ENCODE assay signal across 14 mouse cellular contexts in the genomic region with DNA sequence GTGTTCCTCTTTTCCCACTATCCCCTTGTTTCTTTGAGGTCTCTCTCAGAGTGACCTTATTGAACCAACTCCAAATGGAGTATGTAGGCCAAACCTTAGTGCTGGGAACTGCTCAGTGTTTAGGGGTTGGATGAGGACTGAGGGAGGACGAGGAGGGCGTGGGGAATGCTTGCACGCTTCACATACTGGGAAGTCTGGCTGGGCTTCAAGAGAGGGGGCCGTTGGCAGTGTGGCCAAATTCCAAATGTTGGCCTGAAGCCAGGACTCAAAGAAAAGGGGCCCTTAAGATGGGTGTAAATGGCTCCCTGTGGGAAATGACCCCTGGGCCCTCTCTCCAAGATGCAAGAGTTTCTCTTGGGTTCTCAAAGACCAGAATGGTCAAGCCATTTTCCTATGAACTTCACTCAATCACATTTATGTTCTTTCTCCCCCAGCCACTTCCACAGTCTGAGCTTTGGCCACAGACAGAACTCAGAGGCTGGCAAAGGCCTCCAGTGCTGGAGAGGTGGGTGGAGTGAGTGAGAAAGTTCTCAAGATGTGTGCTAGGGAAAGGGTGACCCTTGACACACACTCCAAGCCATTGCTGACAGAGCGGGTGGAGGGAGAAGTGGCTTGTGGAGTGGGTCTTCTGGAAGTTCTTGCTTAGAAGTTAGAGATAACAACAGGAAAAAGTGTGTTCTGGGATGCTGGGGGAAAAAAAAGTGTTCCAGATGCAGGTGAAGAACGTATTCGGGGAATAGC. TPM values are rescaled to one million over a fixed set of nuclear protein-coding genes. Genes with fewer than 3 reads are reported as not detected.
DNase-seq lines count a peak whose midpoint lies in the region; ATAC-seq and TF ChIP-seq lines count a peak whose summit lies in the region.
"Had no signal": no experiment of that assay in that cellular context is flagged by ENCODE, and none has a peak within 500 bp of the region (broad histone marks: within the 10 kb centered on the region; RNA-seq: fewer than 3 reads in every experiment).

No protein-coding gene starts in this region.

- H3K4me2 ChIP-seq in forebrain, embryonic 14.5 days (ENCODE audit: low read length) = no peak overlapping the region
- no peak overlapping the region for H3K4me2 ChIP-seq in forebrain, embryonic 16.5 days (ENCODE audit: low read length)
- no peak overlapping the region for H3K4me2 ChIP-seq in kidney, embryonic 14.5 days (replicated peaks; ENCODE audit: low read depth, low read length)

- WGBS in forebrain, embryonic 14.5 days = 48% methylated on average over 7 of the region's 7 CpGs
- WGBS in forebrain, embryonic 16.5 days = 48% methylated on average over 7 of the region's 7 CpGs
- WGBS in kidney, adult 2 months = 65% methylated on average over 7 of the region's 7 CpGs
- WGBS in kidney, embryonic 14.5 days = 68% methylated on average over 7 of the region's 7 CpGs
- WGBS in lung, adult 2 months = 53% methylated on average over 7 of the region's 7 CpGs

- peaks cover 10% of the 10 kb centered on the region; the same call in 1 of the 2 replicates for H3K4me1 ChIP-seq in forebrain, embryonic 14.5 days (ENCODE audit: control insufficient read depth, insufficient read depth, low read length)
- peaks cover 18% of the 10 kb centered on the region for H3K4me1 ChIP-seq in forebrain, embryonic 16.5 days (replicated peaks; ENCODE audit: control insufficient read depth, insufficient read depth, low read length)
- H3K4me1 ChIP-seq in kidney, adult 2 months (ENCODE audit: control insufficient read depth, insufficient read depth, low read length) = peaks cover 6% of the 10 kb centered on the region; the same call in 1 of the 2 replicates
- H3K4me1 ChIP-seq in kidney, embryonic 14.5 days (ENCODE audit: control insufficient read depth, insufficient read depth, low read length) = 0 out of 2 replicates have a peak, but pooled peaks cover 9% of the 10 kb centered on the region
- peaks cover 7% of the 10 kb centered on the region; the same call in 1 of the 2 replicates for H3K4me1 ChIP-seq in lung, adult 2 months (ENCODE audit: control insufficient read depth, insufficient read depth, low read length)

- H3K9ac ChIP-seq in forebrain, embryonic 14.5 days (ENCODE audit: low read length) = no peak overlapping the region
- no peak overlapping the region for H3K9ac ChIP-seq in forebrain, embryonic 16.5 days (replicated peaks; ENCODE audit: low read depth, low read length)
- no peak overlapping the region for H3K9ac ChIP-seq in kidney, embryonic 14.5 days (ENCODE audit: low read depth, low read length)

- DNase-seq in forebrain, embryonic 14.5 days (ENCODE audit: low spot score) = peak; percentile 41
- DNase-seq in kidney, adult 2 months = peak; percentile 64
- DNase-seq in Muller cell, postnatal 12 days (ENCODE audit: inconsistent ontology term) = peak; percentile 29
- peak; percentile 56 for DNase-seq in lung, adult 2 months
- no peak for DNase-seq in layer of hippocampus, adult 9-10 months (ENCODE audit: low spot score)
- no peak for DNase-seq in right cerebral cortex, adult 18-20 months
- DNase-seq: gastrocnemius, postnatal 25 days; kidney, postnatal 4 days; liver; thymus, postnatal 36 days had no signal

- no peak overlapping the region for H3K4me3 ChIP-seq in forebrain, embryonic 14.5 days (ENCODE audit: low read depth, low read length)
- no peak overlapping the region for H3K4me3 ChIP-seq in forebrain, embryonic 16.5 days (replicated peaks; ENCODE audit: low read length)
- H3K4me3 ChIP-seq in kidney, adult 2 months (ENCODE audit: insufficient read depth, low read depth, low read length) = no peak overlapping the region
- H3K4me3 ChIP-seq in kidney, embryonic 14.5 days (ENCODE audit: low read length) = no peak overlapping the region
- H3K4me3 ChIP-seq in lung, adult 2 months (replicated peaks; ENCODE audit: extremely low read depth, low read depth, low read length) = no peak overlapping the region
- H3K4me3 ChIP-seq: left cerebral cortex, adult 2 months had no signal

- no peaks in the 10 kb centered on the region for H3K9me3 ChIP-seq in forebrain, embryonic 14.5 days (replicated peaks; ENCODE audit: control insufficient read depth, low read length)
- no peaks in the 10 kb centered on the region for H3K9me3 ChIP-seq in forebrain, embryonic 16.5 days (ENCODE audit: control insufficient read depth, low read length)
- H3K9me3 ChIP-seq in kidney, embryonic 14.5 days (ENCODE audit: control insufficient read depth, low read length) = no peaks in the 10 kb centered on the region

- ATAC-seq in forebrain, embryonic 14.5 days = no peak; the same call in 1 of the 2 replicates
- no peak for ATAC-seq in forebrain, embryonic 16.5 days
- no peak for ATAC-seq in kidney, embryonic 14.5 days (ENCODE audit: low FRiP score, low TSS enrichment)

- no peak overlapping the region for H3K27ac ChIP-seq in forebrain, embryonic 14.5 days (ENCODE audit: low read depth, low read length)
- no peak overlapping the region for H3K27ac ChIP-seq in forebrain, embryonic 16.5 days (ENCODE audit: low read length)
- no peak overlapping the region for H3K27ac ChIP-seq in kidney, adult 2 months (ENCODE audit: insufficient read depth, low read depth, low read length)
- no peak overlapping the region for H3K27ac ChIP-seq in kidney, embryonic 14.5 days (ENCODE audit: low read depth, low read length)
- H3K27ac ChIP-seq: left cerebral cortex, adult 2 months had no signal

- H3K27me3 ChIP-seq in forebrain, embryonic 14.5 days (replicated peaks; ENCODE audit: control insufficient read depth, insufficient read depth, low read length) = peaks cover 31% of the 10 kb centered on the region
- H3K27me3 ChIP-seq in forebrain, embryonic 16.5 days (replicated peaks; ENCODE audit: control insufficient read depth, insufficient read depth, low read length) = peaks cover 34% of the 10 kb centered on the region
- H3K27me3 ChIP-seq in kidney, adult 2 months (replicated peaks; ENCODE audit: control insufficient read depth, insufficient read depth, low read length) = no peaks in the 10 kb centered on the region
- peaks cover 39% of the 10 kb centered on the region for H3K27me3 ChIP-seq in kidney, embryonic 14.5 days (ENCODE audit: control insufficient read depth, insufficient read depth, low read length)

- no peak for TF ChIP-seq CTCF in kidney, adult 2 months (conservative IDR thresholded peaks at IDR 0.05; ENCODE audit: insufficient read depth, insufficient read length, low read depth, low read length)
- TF ChIP-seq CTCF in lung, adult 2 months (IDR thresholded peaks at IDR 0.05; ENCODE audit: insufficient read depth, low read length) = no peak

- H3K36me3 ChIP-seq in forebrain, embryonic 14.5 days (ENCODE audit: control insufficient read depth, insufficient read depth, low read length) = no peaks in the 10 kb centered on the region
- H3K36me3 ChIP-seq in forebrain, embryonic 16.5 days (ENCODE audit: control insufficient read depth, insufficient read depth) = no peaks in the 10 kb centered on the region
- H3K36me3 ChIP-seq in kidney, adult 2 months (ENCODE audit: control insufficient read depth, insufficient read depth, low read length) = no peaks in the 10 kb centered on the region
- H3K36me3 ChIP-seq in kidney, embryonic 14.5 days (ENCODE audit: control insufficient read depth, insufficient read depth, low read length) = no peaks in the 10 kb centered on the region

- no peak for TF ChIP-seq POLR2A in kidney, adult 2 months (IDR thresholded peaks at IDR 0.05; ENCODE audit: low read depth, low read length)
- TF ChIP-seq POLR2A in lung, adult 2 months (IDR thresholded peaks at IDR 0.05; ENCODE audit: borderline replicate concordance, extremely low read depth, low read depth, low read length) = no peak

RNA-seq across cellular contexts. Expression of gene Itga7, which starts 3.8 kb away (rescaled TPM):
- 1.3 and 1.8 TPM in 2 replicates for polyA plus RNA-seq in forebrain, embryonic 14.5 days (2014; fragmentation: Nextera tagmentation; extraction: Ambion mirVana)
- polyA plus RNA-seq in forebrain, embryonic 16.5 days (2015; fragmentation: Nextera tagmentation; extraction: Ambion mirVana) = 3.1 and 3.4 TPM in 2 replicates
- 14.6 and 17.8 TPM in 2 replicates for polyA plus RNA-seq in kidney, adult 2 months (2012; rRNA removed)
- 0.77 and 1.3 TPM in 2 replicates for polyA plus RNA-seq in kidney, embryonic 14.5 days (2014; fragmentation: Nextera tagmentation; extraction: Ambion mirVana)
- 31.5 and 37.6 TPM in 2 replicates for polyA plus RNA-seq in lung, adult 2 months (2012; rRNA removed)

RNA-seq across cellular contexts. Expression of gene Bloc1s1, which starts 6.0 kb away (rescaled TPM):
- 244 and 295 TPM in 2 replicates for polyA plus RNA-seq in forebrain, embryonic 14.5 days (2014; fragmentation: Nextera tagmentation; extraction: Ambion mirVana)
- polyA plus RNA-seq in forebrain, embryonic 16.5 days (2015; fragmentation: Nextera tagmentation; extraction: Ambion mirVana) = 203 and 221 TPM in 2 replicates
- 339 and 365 TPM in 2 replicates for polyA plus RNA-seq in kidney, adult 2 months (2012; rRNA removed)
- 219 and 258 TPM in 2 replicates for polyA plus RNA-seq in kidney, embryonic 14.5 days (2014; fragmentation: Nextera tagmentation; extraction: Ambion mirVana)
- 171 and 192 TPM in 2 replicates for polyA plus RNA-seq in lung, adult 2 months (2012; rRNA removed)

RNA-seq across cellular contexts. Expression of gene Rdh5, which starts 7.1 kb away (rescaled TPM):
- 8.8 and 9.9 TPM in 2 replicates for polyA plus RNA-seq in forebrain, embryonic 14.5 days (2014; fragmentation: Nextera tagmentation; extraction: Ambion mirVana)
- 8.6 and 12.3 TPM in 2 replicates for polyA plus RNA-seq in forebrain, embryonic 16.5 days (2015; fragmentation: Nextera tagmentation; extraction: Ambion mirVana)
- polyA plus RNA-seq in kidney, adult 2 months (2012; rRNA removed) = 38.9 and 46.0 TPM in 2 replicates
- polyA plus RNA-seq in kidney, embryonic 14.5 days (2014; fragmentation: Nextera tagmentation; extraction: Ambion mirVana) = 14.5 and 15.7 TPM in 2 replicates
- polyA plus RNA-seq in lung, adult 2 months (2012; rRNA removed) = 20.1 and 20.3 TPM in 2 replicates

RNA-seq across cellular contexts. Expression of gene Cd63, which starts 29.0 kb away (rescaled TPM):
- polyA plus RNA-seq in forebrain, embryonic 14.5 days (2014; fragmentation: Nextera tagmentation; extraction: Ambion mirVana) = 122 and 126 TPM in 2 replicates
- 119 and 137 TPM in 2 replicates for polyA plus RNA-seq in forebrain, embryonic 16.5 days (2015; fragmentation: Nextera tagmentation; extraction: Ambion mirVana)
- polyA plus RNA-seq in kidney, adult 2 months (2012; rRNA removed) = 713 and 847 TPM in 2 replicates
- 479 and 521 TPM in 2 replicates for polyA plus RNA-seq in kidney, embryonic 14.5 days (2014; fragmentation: Nextera tagmentation; extraction: Ambion mirVana)
- polyA plus RNA-seq in lung, adult 2 months (2012; rRNA removed) = 110 and 132 TPM in 2 replicates

RNA-seq across cellular contexts. Expression of gene Mettl7b, which starts 31.0 kb away (rescaled TPM):
- polyA plus RNA-seq in forebrain, embryonic 14.5 days (2014; fragmentation: Nextera tagmentation; extraction: Ambion mirVana) = not detected in 2 replicates
- not detected in 2 replicates for polyA plus RNA-seq in forebrain, embryonic 16.5 days (2015; fragmentation: Nextera tagmentation; extraction: Ambion mirVana)
- polyA plus RNA-seq in kidney, adult 2 months (2012; rRNA removed) = 234 and 269 TPM in 2 replicates
- 0.21 and 1.4 TPM in 2 replicates for polyA plus RNA-seq in kidney, embryonic 14.5 days (2014; fragmentation: Nextera tagmentation; extraction: Ambion mirVana)
- polyA plus RNA-seq in lung, adult 2 months (2012; rRNA removed) = 0.66 and 0.77 TPM in 2 replicates
- polyA plus RNA-seq: C2C12 had no signal

Comparison
In these comparisons a context has a peak if more than half of its experiments do, and no peak if none do; other contexts are left out.
1. DNase-seq: peak in forebrain, embryonic 14.5 days (single experiment), kidney, adult 2 months (single experiment), Muller cell, postnatal 12 days (single experiment) and lung, adult 2 months (single experiment); none in layer of hippocampus, adult 9-10 months (single experiment) and right cerebral cortex, adult 18-20 months (single experiment).